Mouse (Mus musculus) cerebellum, postnatal 14 days (tissue): ENCODE data around the gene Arid3b.

Experiments used
- DNase-seq, 2 experiments: peaks; one replicate each; pipeline ENCODE4 v3.0.0; 2021; ENCODE audit warnings: mixed read lengths in 2 of 2

Arid3b gene

GRCm38 (mm10) chr9:57775026-57775425, 61.6 kb downstream of the Arid3b start:
- DNase-seq: no peak

GRCm38 (mm10) chr9:57774168-57774567, 62.4 kb downstream of the Arid3b start:
- DNase-seq: no peak

- no peak for DNase-seq
Observed at GRCm38 (mm10) chr9:57773754-57774153, 62.8 kb downstream of the Arid3b start.

GRCm38 (mm10) chr9:57770836-57771235, 65.8 kb downstream of the Arid3b start:
- DNase-seq: no peak

- no peak for DNase-seq
Observed at GRCm38 (mm10) chr9:57770214-57770613, 66.4 kb downstream of the Arid3b start.

- no peak for DNase-seq
Observed at GRCm38 (mm10) chr9:57769539-57770069, 67.0 kb downstream of the Arid3b start.

- DNase-seq: no peak
Observed at GRCm38 (mm10) chr9:57767231-57767630, 69.4 kb downstream of the Arid3b start.

- no peak for DNase-seq
Observed at GRCm38 (mm10) chr9:57766431-57766830, 70.2 kb downstream of the Arid3b start.

GRCm38 (mm10) chr9:57765364-57766351, 70.9 kb downstream of the Arid3b start, which contains the start of gene Clk3:
TSS of gene Clk3 (minus strand) at chr9:57765860.
- DNase-seq: peak; percentile 83 to 85

- peak; percentile 94 to 96 for DNase-seq
Observed at GRCm38 (mm10) chr9:57764974-57765363, 71.6 kb downstream of the Arid3b start.

GRCm38 (mm10) chr9:57764147-57764973, 72.2 kb downstream of the Arid3b start:
- peak; percentile 83 to 90 for DNase-seq

- DNase-seq: peak; percentile 84 to 87
Observed at GRCm38 (mm10) chr9:57762563-57762991, 74.0 kb downstream of the Arid3b start.

GRCm38 (mm10) chr9:57761563-57762551, 74.7 kb downstream of the Arid3b start:
- DNase-seq: peak in 1 of 2 experiments; percentile 16

GRCm38 (mm10) chr9:57760416-57761146, 76.0 kb downstream of the Arid3b start:
- DNase-seq: peak; percentile 39 to 48

GRCm38 (mm10) chr9:57759289-57759688, 77.3 kb downstream of the Arid3b start:
- DNase-seq: peak; percentile 89 to 91

GRCm38 (mm10) chr9:57758528-57758927, 78.1 kb downstream of the Arid3b start:
- peak; percentile 42 to 64 for DNase-seq

- no peak for DNase-seq
Observed at GRCm38 (mm10) chr9:57757578-57757977, 79.0 kb downstream of the Arid3b start.

- DNase-seq: no peak
Observed at GRCm38 (mm10) chr9:57750901-57751300, 85.7 kb downstream of the Arid3b start.

GRCm38 (mm10) chr9:57748831-57749230, 87.8 kb downstream of the Arid3b start:
- DNase-seq: peak in 1 of 2 experiments; percentile 24

GRCm38 (mm10) chr9:57748137-57748536, 88.5 kb downstream of the Arid3b start:
- DNase-seq: peak; percentile 88 to 91

- DNase-seq: no peak
Observed at GRCm38 (mm10) chr9:57747067-57747466, 89.5 kb downstream of the Arid3b start.
